Mouse (Mus musculus) adrenal gland, postnatal 25 days (tissue): ENCODE data around the gene Kif1b. TPM values are rescaled to one million over a fixed set of nuclear protein-coding genes. Genes with fewer than 3 reads are reported as not detected.

Source experiments
- DNase-seq: peaks from one replicate; pipeline ENCODE4 v3.0.0; 2021; ENCODE audit warnings: mixed read lengths
- total RNA-seq: library from RNA; stranded (reverse); gene quantifications from 2 replicates; pipeline ENCODE4 v1.2.3, GENCODE M21; 2021

Gene Kif1b
- total RNA-seq, 1 experiment from 2014 or later: 199 TPM

GRCm38 (mm10) chr4:149136116-149136850, 171.2 kb downstream of the Kif1b start:
- DNase-seq: no peak

- DNase-seq: no peak
Observed at GRCm38 (mm10) chr4:149133395-149133794, 174.1 kb downstream of the Kif1b start.

- DNase-seq: no peak
Observed at GRCm38 (mm10) chr4:149131789-149132565, 175.5 kb downstream of the Kif1b start.

- DNase-seq: no peak
Observed at GRCm38 (mm10) chr4:149131021-149131752, 176.3 kb downstream of the Kif1b start.

- DNase-seq: no peak
Observed at GRCm38 (mm10) chr4:149128467-149128866, 179.0 kb downstream of the Kif1b start.

- no peak for DNase-seq
Observed at GRCm38 (mm10) chr4:149126663-149127062, 180.8 kb downstream of the Kif1b start, which contains the start of gene Cort. Cort (minus strand) TSS chr4:149126763.

Other genes with a start within 250 kb of the Kif1b start
- gene Pex14, start 207.8 kb downstream of the Kif1b start, total RNA-seq: 73.6 and 74.6 TPM in 2 replicates
- gene Dffa, start 203.5 kb downstream of the Kif1b start, total RNA-seq: 24.3 and 26.2 TPM in 2 replicates
- gene Cort, start 180.9 kb downstream of the Kif1b start, total RNA-seq: 1.5 and 3.0 TPM in 2 replicates
- 13.6 and 17.7 TPM in 2 replicates for gene Cenps, start 170.1 kb downstream of the Kif1b start, total RNA-seq
- 303 and 313 TPM in 2 replicates for gene Pgd, start 140.9 kb downstream of the Kif1b start, total RNA-seq
- 105 and 111 TPM in 2 replicates for gene Ube4b, start 119.1 kb upstream of the Kif1b start, total RNA-seq
- gene Rbp7, start 147.3 kb upstream of the Kif1b start, total RNA-seq: 7.0 and 13.4 TPM in 2 replicates
- not detected in 2 replicates for gene Tmem274, start 169.7 kb upstream of the Kif1b start, total RNA-seq
- 12.2 and 17.1 TPM in 2 replicates for gene Nmnat1, start 177.5 kb upstream of the Kif1b start, total RNA-seq
- gene Lzic, start 177.5 kb upstream of the Kif1b start, total RNA-seq: 25.8 and 26.5 TPM in 2 replicates
- 24.6 and 39.4 TPM in 2 replicates for gene Ctnnbip1, start 210.5 kb upstream of the Kif1b start, total RNA-seq